Mouse (Mus musculus) heart, postnatal 0 days (tissue): ENCODE data around the gene Sel1l3. TPM values are rescaled to one million over a fixed set of nuclear protein-coding genes. Genes with fewer than 3 reads are reported as not detected.

Experiments
- ATAC-seq: fragments of 200-750 bp; cut with Nextera tagmentation; 2 replicates; pipeline ENCODE4 v1.8.0; 2017; ENCODE audit warnings: low read depth, moderate number of reproducible peaks, moderate library complexity; ENCODE audit not compliant: insufficient read depth
- DNase-seq: peaks from one replicate; pipeline ENCODE4 v3.0.0-alpha.2; 2016; ENCODE audit warnings: low spot score
- H3K27ac ChIP-seq: fragments of 300-500 bp; sonication (generic); 2 replicates; pipeline ENCODE4 v1.5.1; 2014; ENCODE audit warnings: low read depth, mild to moderate bottlenecking
- H3K27me3 ChIP-seq: fragments of 300-500 bp; sonication (generic); 2 replicates; pipeline ENCODE4 v1.6.1; 2014; ENCODE audit warnings: low read length, mixed read lengths; ENCODE audit not compliant: control insufficient read depth, insufficient read depth
- H3K36me3 ChIP-seq: fragments of 300-500 bp; sonication (generic); replicated peaks from 2 replicates; pipeline ENCODE4 v1.6.1; 2014; ENCODE audit warnings: low read length, mixed read lengths; ENCODE audit not compliant: control insufficient read depth, insufficient read depth
- H3K4me1 ChIP-seq: fragments of 300-500 bp; sonication (generic); 2 replicates; pipeline ENCODE4 v1.6.1; 2014; ENCODE audit warnings: antibody characterized with exemption; ENCODE audit not compliant: control insufficient read depth, insufficient read depth
- H3K4me2 ChIP-seq: fragments of 300-500 bp; sonication (generic); 2 replicates; pipeline ENCODE4 v1.6.1; 2014; ENCODE audit warnings: low read depth, mild to moderate bottlenecking, low read length, moderate library complexity
- H3K4me3 ChIP-seq: fragments of 300-500 bp; sonication (generic); 2 replicates; pipeline ENCODE4 v1.5.1; 2014; ENCODE audit warnings: low read depth, low read length
- H3K9ac ChIP-seq: fragments of 300-500 bp; sonication (generic); replicated peaks from 2 replicates; pipeline ENCODE4 v1.6.1; 2014; ENCODE audit warnings: low read depth, low read length, mixed read lengths
- H3K9me3 ChIP-seq: fragments of 300-500 bp; sonication (generic); replicated peaks from 2 replicates; pipeline ENCODE4 v1.6.1; 2016; ENCODE audit warnings: low read length; ENCODE audit not compliant: control insufficient read depth
- CTCF ChIP-seq: IDR thresholded peaks from 2 replicates; pipeline ENCODE4 v1.5.1; 2016; ENCODE audit warnings: antibody characterized with exemption, control low read depth, low read depth
- EP300 ChIP-seq: IDR thresholded peaks from 2 replicates; pipeline ENCODE4 v1.6.1; 2016; ENCODE audit warnings: antibody characterized with exemption, low read depth
- WGBS: fragments of 180-500 bp; shearing (Covaris S2); extraction: QIAGEN DNeasy Blood & Tissue Kit; methylation state at CpG from one replicate; pipeline ENCODE4 v1.1.7; 2014; 5-methylcytosine and 5-hydroxymethylcytosine counted together
- polyA plus RNA-seq: library from polyadenylated mRNA; unstranded; fragments of >200 nt; fragmentation: Nextera tagmentation; extraction: Ambion mirVana; gene quantifications from 2 replicates; pipeline ENCODE4 v1.2.1, GENCODE M21; 2015
- total RNA-seq: library from RNA; depleted of rRNA; stranded (reverse); fragments of >200 nt; gene quantifications from 2 replicates; pipeline ENCODE4 v1.2.3, GENCODE M21; 2014; ENCODE audit warnings: low replicate concordance

Sel1l3 gene
- total and polyA plus RNA-seq, 2 experiments from 2014 or later: 0.14 to 1.4 TPM

- no peaks in the 10 kb centered on the region for H3K36me3 ChIP-seq
- H3K27me3 ChIP-seq: no peaks in the 10 kb centered on the region
- WGBS: 53% methylated on average over 2 of the region's 2 CpGs
- no peak overlapping the region for H3K9ac ChIP-seq
- no peak overlapping the region for H3K4me3 ChIP-seq
- H3K27ac ChIP-seq: no peak overlapping the region
- no peaks in the 10 kb centered on the region for H3K9me3 ChIP-seq
- no peak overlapping the region for H3K4me2 ChIP-seq
- no peak for TF ChIP-seq CTCF
- no peak for TF ChIP-seq EP300
- no peak for DNase-seq
- no peaks in the 10 kb centered on the region for H3K4me1 ChIP-seq
- ATAC-seq: no peak
These were observed 27.4 kb upstream of the Sel1l3 start for GRCm38 (mm10) chr5:53241109-53241508.

GRCm38 (mm10) chr5:53239831-53240440, 26.2 kb upstream of the Sel1l3 start:
- ATAC-seq: no peak
- no peak for TF ChIP-seq EP300
- TF ChIP-seq CTCF: no peak
- Histone ChIP-seq H3K4me2 (no peak overlapping the region), H3K27ac (no peak overlapping the region), H3K4me1 (no peaks in the 10 kb centered on the region), H3K9ac (no peak overlapping the region), H3K36me3 (no peaks in the 10 kb centered on the region), H3K27me3 (no peaks in the 10 kb centered on the region), H3K4me3 (no peak overlapping the region), H3K9me3 (no peaks in the 10 kb centered on the region)
- no peak for DNase-seq
- 56% methylated on average over 11 of the region's 11 CpGs for WGBS

GRCm38 (mm10) chr5:53239189-53239588, 25.5 kb upstream of the Sel1l3 start:
- no peak overlapping the region for H3K9ac ChIP-seq
- no peak for ATAC-seq

GRCm38 (mm10) chr5:53238761-53239160, 25.0 kb upstream of the Sel1l3 start:
- DNase-seq (no peak), ATAC-seq (no peak)
- H3K9me3 ChIP-seq: no peaks in the 10 kb centered on the region
- no peak overlapping the region for H3K4me2 ChIP-seq
- no peaks in the 10 kb centered on the region for H3K27me3 ChIP-seq
- TF ChIP-seq CTCF: no peak
- TF ChIP-seq EP300: no peak
- no peak overlapping the region for H3K9ac ChIP-seq
- no peaks in the 10 kb centered on the region for H3K36me3 ChIP-seq
- H3K27ac ChIP-seq: no peak overlapping the region
- H3K4me1 ChIP-seq: no peaks in the 10 kb centered on the region
- WGBS: 79% methylated on average over 7 of the region's 7 CpGs
- H3K4me3 ChIP-seq: no peak overlapping the region

More at GRCm38 (mm10) chr5:53239189-53239588, 25.5 kb upstream of the Sel1l3 start:
- H3K4me2 ChIP-seq: no peak overlapping the region
- H3K4me1 ChIP-seq: no peaks in the 10 kb centered on the region
- no peak overlapping the region for H3K27ac ChIP-seq
- TF ChIP-seq EP300 (no peak), CTCF (no peak)
- DNase-seq: no peak
- no peaks in the 10 kb centered on the region for H3K9me3 ChIP-seq
- H3K36me3 ChIP-seq: no peaks in the 10 kb centered on the region
- no peaks in the 10 kb centered on the region for H3K27me3 ChIP-seq
- whole genome bisulfite sequencing: 85% methylated on average over 7 of the region's 7 CpGs
- no peak overlapping the region for H3K4me3 ChIP-seq

GRCm38 (mm10) chr5:53236749-53237148, 23.0 kb upstream of the Sel1l3 start:
- WGBS: 84% methylated on average over 7 of the region's 8 CpGs
- Histone ChIP-seq H3K36me3 (no peaks in the 10 kb centered on the region), H3K4me1 (no peaks in the 10 kb centered on the region), H3K4me3 (no peak overlapping the region), H3K27ac (no peak overlapping the region), H3K9me3 (no peaks in the 10 kb centered on the region), H3K4me2 (no peak overlapping the region), H3K9ac (no peak overlapping the region), H3K27me3 (no peaks in the 10 kb centered on the region)
- DNase-seq (no peak), ATAC-seq (no peak)
- no peak for TF ChIP-seq EP300
- TF ChIP-seq CTCF: no peak

- Histone ChIP-seq H3K4me3 (no peak overlapping the region), H3K4me2 (no peak overlapping the region), H3K4me1 (no peaks in the 10 kb centered on the region), H3K9me3 (no peaks in the 10 kb centered on the region), H3K27ac (no peak overlapping the region), H3K36me3 (no peaks in the 10 kb centered on the region), H3K27me3 (no peaks in the 10 kb centered on the region), H3K9ac (no peak overlapping the region)
- 3% methylated on average over 5 of the region's 5 CpGs for WGBS
- no peak for DNase-seq
- no peak for TF ChIP-seq EP300
- no peak for TF ChIP-seq CTCF
- no peak for ATAC-seq
These were observed 22.4 kb upstream of the Sel1l3 start for GRCm38 (mm10) chr5:53236136-53236535.
